Mouse (Mus musculus) lung, postnatal 0 days (tissue): Measurements from ENCODE around the gene Serping1. TPM values are rescaled to one million over a fixed set of nuclear protein-coding genes. Genes with fewer than 3 reads are reported as not detected.
A peak's percentile ranks its signal among the peaks of the same experiment; 100 is the strongest.
"Not testable (repeated sequence)": the region's sequence is repeated elsewhere in the genome, so short reads cannot be mapped to it uniquely, and the experiment has no call there.

Source experiments
- ATAC-seq: fragments of 200-750 bp; cut with Nextera tagmentation; 2 replicates; pipeline ENCODE4 v1.8.0; 2017; ENCODE audit warnings: moderate library complexity
- DNase-seq: peaks from one replicate; pipeline ENCODE4 v3.0.0-alpha.2; 2016; ENCODE audit warnings: low spot score
- H3K27ac ChIP-seq: fragments of 300-500 bp; sonication (generic); 2 replicates; pipeline ENCODE4 v1.5.1; 2014; ENCODE audit warnings: antibody characterized with exemption, mild to moderate bottlenecking, low read length, mixed read lengths
- H3K27me3 ChIP-seq: fragments of 300-500 bp; sonication (generic); replicated peaks from 2 replicates; pipeline ENCODE4 v1.6.1; 2014; ENCODE audit warnings: low read length, mixed read lengths; ENCODE audit not compliant: insufficient read depth
- H3K36me3 ChIP-seq: fragments of 300-500 bp; sonication (generic); 2 replicates; pipeline ENCODE4 v1.6.1; 2014; ENCODE audit warnings: low read length, mixed read lengths; ENCODE audit not compliant: insufficient read depth
- H3K4me1 ChIP-seq: fragments of 300-500 bp; sonication (generic); 2 replicates; pipeline ENCODE4 v1.6.1; 2014; ENCODE audit warnings: antibody characterized with exemption, low read depth, low read length, mixed read lengths; ENCODE audit not compliant: insufficient read depth
- H3K4me2 ChIP-seq: fragments of 300-500 bp; sonication (generic); replicated peaks from 2 replicates; pipeline ENCODE4 v1.6.1; 2014; ENCODE audit warnings: low read depth, mild to moderate bottlenecking, low read length, moderate library complexity, mixed read lengths
- H3K4me3 ChIP-seq: fragments of 300-500 bp; sonication (generic); 2 replicates; pipeline ENCODE4 v1.5.1; 2014; ENCODE audit warnings: low read depth, low read length
- H3K9ac ChIP-seq: fragments of 300-500 bp; sonication (generic); replicated peaks from 2 replicates; pipeline ENCODE4 v1.6.1; 2014; ENCODE audit warnings: low read depth, mild to moderate bottlenecking
- H3K9me3 ChIP-seq: fragments of 300-500 bp; sonication (generic); 2 replicates; pipeline ENCODE4 v1.6.1; 2016; ENCODE audit warnings: low read length, mixed read lengths
- CTCF ChIP-seq: IDR thresholded peaks from 2 replicates; pipeline ENCODE4 v1.5.1; 2016; ENCODE audit warnings: antibody characterized with exemption, mild to moderate bottlenecking
- EP300 ChIP-seq: IDR thresholded peaks from 2 replicates; pipeline ENCODE4 v1.6.1; 2016; ENCODE audit warnings: antibody characterized with exemption, mild to moderate bottlenecking, control low read depth
- WGBS: fragments of 180-500 bp; shearing (Covaris S2); extraction: QIAGEN DNeasy Blood & Tissue Kit; methylation state at CpG from one replicate; pipeline ENCODE4 v1.1.7; 2014; 5-methylcytosine and 5-hydroxymethylcytosine counted together
- polyA plus RNA-seq: library from polyadenylated mRNA; unstranded; fragments of >200 nt; fragmentation: Nextera tagmentation; extraction: Ambion mirVana; gene quantifications from 2 replicates; pipeline ENCODE4 v1.2.1, GENCODE M21; 2015

The Serping1 gene
- polyA plus RNA-seq, 1 experiment from 2014 or later: 283 TPM

DNA sequence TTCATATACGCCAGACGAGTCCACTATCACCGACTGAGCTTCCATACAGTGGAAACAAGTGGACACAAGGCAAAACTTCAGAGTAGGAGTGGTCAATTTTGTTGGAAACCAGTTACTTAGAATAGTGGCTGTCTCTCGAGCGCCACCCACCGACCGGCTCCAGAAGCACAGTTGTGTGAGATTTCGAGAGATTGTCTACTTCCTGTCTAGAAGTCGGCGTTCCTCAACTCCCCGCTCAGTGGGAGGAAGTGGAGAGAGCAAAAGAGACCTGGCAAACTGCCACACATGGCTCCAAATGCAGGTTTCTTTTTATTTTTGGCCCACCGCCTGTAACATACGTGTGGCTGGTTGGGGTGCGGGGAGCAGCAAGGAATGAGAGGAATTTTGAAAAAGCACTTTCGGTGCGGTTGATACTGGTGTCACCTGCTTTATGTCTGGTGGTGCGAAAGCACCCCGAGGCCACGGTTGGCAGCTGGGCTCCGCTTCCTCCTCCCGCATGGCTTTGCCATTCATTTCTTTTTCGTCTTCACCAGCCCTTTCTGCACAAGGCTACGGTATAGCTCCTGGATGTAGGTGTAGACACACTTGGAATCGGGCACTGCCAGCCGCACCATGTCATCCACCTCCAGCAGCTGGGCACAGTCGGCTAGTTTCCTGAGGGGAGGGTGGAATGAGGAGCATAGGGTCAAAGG, 35.8 kb upstream of the Serping1 start:
- 24% methylated on average over 26 of the region's 26 CpGs for WGBS
- H3K4me2 ChIP-seq: peak overlapping the region; percentile 60
- DNase-seq (peak; percentile 94), ATAC-seq (peak; percentile 87)
- 0 out of 2 replicates have a peak overlapping the region, but pooled peaks have one; percentile 8 for H3K9ac ChIP-seq
- H3K9me3 ChIP-seq: no peaks in the 10 kb centered on the region
- H3K27ac ChIP-seq: no peak overlapping the region
- no peaks in the 10 kb centered on the region for H3K4me1 ChIP-seq
- H3K27me3 ChIP-seq: no peaks in the 10 kb centered on the region
- peak overlapping the region; percentile 25 for H3K4me3 ChIP-seq
- TF ChIP-seq EP300 (0 out of 2 replicates have a peak, but pooled peaks have one; percentile 17), CTCF (peak; percentile 88)
- peaks cover 7% of the 10 kb centered on the region; the same call in 1 of the 2 replicates for H3K36me3 ChIP-seq

DNA sequence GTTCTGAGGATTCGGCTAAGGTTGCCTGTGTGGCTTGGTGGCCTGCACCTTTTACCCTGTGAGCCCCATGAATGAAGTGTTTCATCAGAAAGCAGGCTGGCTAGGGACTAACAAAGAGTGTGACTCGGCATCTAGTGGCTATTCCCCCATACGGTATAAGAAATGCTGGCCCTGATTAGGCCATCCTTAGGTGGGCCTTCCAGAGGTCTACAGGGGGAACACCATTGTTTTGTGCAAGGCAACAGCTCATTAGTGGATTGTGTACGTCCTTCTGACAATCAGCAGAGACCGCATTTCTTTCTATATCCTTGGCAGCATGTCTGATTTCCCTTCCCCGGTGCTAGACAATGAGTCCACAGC, 35.3 kb upstream of the Serping1 start:
- Histone ChIP-seq H3K9ac (no peak overlapping the region), H3K36me3 (peaks cover 7% of the 10 kb centered on the region; the same call in 1 of the 2 replicates), H3K4me1 (no peaks in the 10 kb centered on the region), H3K27me3 (no peaks in the 10 kb centered on the region), H3K27ac (no peak overlapping the region), H3K9me3 (no peaks in the 10 kb centered on the region), H3K4me2 (peak overlapping the region; percentile 60; the same call in 1 of the 2 replicates), H3K4me3 (no peak overlapping the region)
- ATAC-seq (0 out of 2 replicates have a peak, but pooled peaks have one; percentile 5), DNase-seq (no peak)
- TF ChIP-seq EP300 (no peak), CTCF (no peak)
- WGBS: 76% methylated on average over 6 of the region's 6 CpGs

DNA sequence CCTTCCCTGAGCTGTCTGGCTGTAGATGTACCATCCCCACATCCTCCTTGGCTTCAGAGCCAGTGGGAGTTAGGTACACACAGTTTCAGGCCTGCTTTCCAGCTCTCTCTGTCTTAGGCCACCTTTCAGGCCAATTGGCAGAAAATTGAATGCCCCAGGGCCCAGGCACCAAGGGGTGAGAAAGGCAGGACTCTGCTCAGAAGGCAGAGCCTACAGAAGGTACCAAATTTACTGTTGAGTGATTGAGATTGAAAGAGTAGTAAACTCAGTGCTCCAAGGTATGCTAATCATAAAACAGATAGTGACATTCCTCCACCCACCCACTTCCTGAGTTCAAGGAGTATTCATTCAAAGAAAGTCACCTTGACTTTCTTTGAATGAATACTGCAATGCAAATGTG, 34.1 kb upstream of the Serping1 start:
- no peaks in the 10 kb centered on the region for H3K27me3 ChIP-seq
- H3K4me3 ChIP-seq: no peak overlapping the region
- no peaks in the 10 kb centered on the region for H3K4me1 ChIP-seq
- H3K27ac ChIP-seq: no peak overlapping the region
- H3K9me3 ChIP-seq: no peaks in the 10 kb centered on the region
- H3K9ac ChIP-seq: no peak overlapping the region
- peaks cover 7% of the 10 kb centered on the region; the same call in 1 of the 2 replicates for H3K36me3 ChIP-seq
- H3K4me2 ChIP-seq: no peak overlapping the region
- TF ChIP-seq CTCF (no peak), EP300 (no peak)
- ATAC-seq (no peak), DNase-seq (no peak)

DNA sequence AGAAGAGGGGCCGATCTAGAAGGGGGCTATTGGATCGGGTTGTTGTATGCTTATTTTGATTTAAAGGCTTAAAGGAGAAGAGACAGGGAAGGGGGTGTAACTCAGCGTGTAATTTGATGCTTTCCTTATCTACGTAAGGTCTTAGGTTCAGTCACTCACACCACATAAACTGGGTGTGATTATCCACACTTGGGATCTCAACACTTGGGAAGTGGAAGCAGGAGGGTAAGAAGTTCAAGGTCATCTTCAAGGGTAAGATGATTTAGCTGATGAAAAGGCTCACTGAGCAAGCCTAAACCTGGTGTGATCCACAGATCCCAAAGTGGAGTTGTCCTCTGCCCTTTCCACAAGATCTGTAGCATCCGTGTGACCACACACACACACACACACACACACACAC, 31.3 kb upstream of the Serping1 start:
- Histone ChIP-seq H3K4me3 (no peak overlapping the region), H3K4me2 (no peak overlapping the region), H3K27ac (no peak overlapping the region), H3K27me3 (no peaks in the 10 kb centered on the region), H3K9me3 (no peaks in the 10 kb centered on the region), H3K36me3 (peaks cover 7% of the 10 kb centered on the region; the same call in 1 of the 2 replicates), H3K9ac (no peak overlapping the region), H3K4me1 (no peaks in the 10 kb centered on the region)
- TF ChIP-seq EP300 (no peak), CTCF (no peak)
- DNase-seq (no peak), ATAC-seq (no peak)
- WGBS: 42% methylated on average over 5 of the region's 5 CpGs

DNA sequence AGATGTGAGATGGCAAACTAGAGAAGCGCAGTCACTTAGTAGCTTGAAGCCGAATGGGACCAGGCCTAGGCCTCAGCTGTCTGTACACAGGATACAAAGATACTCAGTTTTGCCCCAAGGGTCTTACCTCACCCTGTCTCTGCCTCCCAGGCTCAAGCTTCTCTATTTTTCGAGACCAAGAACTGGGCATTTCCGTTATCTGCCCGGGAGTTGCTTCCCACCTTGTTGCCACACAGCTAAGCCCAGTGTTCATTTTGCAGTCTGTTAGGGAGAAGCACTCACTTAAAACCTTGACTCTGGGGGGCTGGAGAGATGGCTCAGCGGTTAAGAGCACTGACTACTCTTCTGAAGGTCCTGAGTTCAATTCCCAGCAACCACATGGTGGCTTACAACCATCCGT, 28.7 kb upstream of the Serping1 start:
- H3K36me3 ChIP-seq: peaks cover 7% of the 10 kb centered on the region; the same call in 1 of the 2 replicates
- H3K9ac ChIP-seq: no peak overlapping the region
- no peaks in the 10 kb centered on the region for H3K9me3 ChIP-seq
- no peak overlapping the region for H3K4me3 ChIP-seq
- ATAC-seq (no peak), DNase-seq (no peak)
- no peak overlapping the region for H3K4me2 ChIP-seq
- no peaks in the 10 kb centered on the region for H3K4me1 ChIP-seq
- TF ChIP-seq EP300 (no peak), CTCF (no peak)
- no peaks in the 10 kb centered on the region for H3K27me3 ChIP-seq
- no peak overlapping the region for H3K27ac ChIP-seq
- WGBS: 85% methylated on average over 7 of the region's 7 CpGs

DNA sequence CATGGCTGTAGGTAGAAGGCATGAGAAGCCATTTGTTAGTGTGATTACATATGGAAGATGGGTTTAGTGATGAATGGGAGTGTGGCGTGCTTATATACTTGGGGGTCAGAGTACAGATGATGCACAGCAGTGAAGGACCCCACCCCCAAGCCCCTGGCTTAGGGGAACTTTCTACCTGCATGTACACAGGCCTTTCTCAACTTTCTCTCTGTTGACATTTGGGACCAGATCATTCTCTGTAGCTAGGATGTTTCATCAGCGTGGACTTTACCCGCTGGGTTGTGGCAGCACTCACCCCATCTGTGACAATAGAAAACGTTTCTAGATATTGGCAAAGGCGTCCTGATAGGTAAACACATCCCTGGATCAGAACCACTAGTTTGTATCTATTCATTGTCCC, 26.0 kb upstream of the Serping1 start:
- ATAC-seq, H3K36me3 ChIP-seq, H3K27me3 ChIP-seq, H3K4me2 ChIP-seq, DNase-seq, H3K9ac ChIP-seq, H3K4me1 ChIP-seq, H3K9me3 ChIP-seq, H3K27ac ChIP-seq, H3K4me3 ChIP-seq: not testable (repeated sequence)
- WGBS: 77% methylated on average over 5 of the region's 5 CpGs
